Mouse (Mus musculus) liver, embryonic 14.5 days (tissue): ENCODE data around the gene Cavin2. TPM values are rescaled to one million over a fixed set of nuclear protein-coding genes. Genes with fewer than 3 reads are reported as not detected.

Source experiments
- ATAC-seq: fragments of 200-750 bp; cut with Nextera tagmentation; 2 replicates; pipeline ENCODE4 v1.8.0; 2017; ENCODE audit warnings: moderate number of reproducible peaks, mild to moderate bottlenecking, moderate library complexity; ENCODE audit not compliant: insufficient read depth
- DNase-seq, 3 experiments: peaks; one replicate each; pipeline ENCODE4 v3.0.0-alpha.2; 2012 to 2013; ENCODE audit warnings: low read depth in 3 of 3, low spot score in 3 of 3
- H3K27ac ChIP-seq: fragments of 300-500 bp; sonication (generic); 2 replicates; pipeline ENCODE4 v1.5.1; 2014; ENCODE audit warnings: moderate library complexity, mild to moderate bottlenecking, control low read depth, inconsistent platforms
- H3K27me3 ChIP-seq: fragments of 300-500 bp; sonication (generic); 2 replicates; pipeline ENCODE4 v1.6.1; 2014; ENCODE audit warnings: mild to moderate bottlenecking, low read length, moderate library complexity; ENCODE audit not compliant: control insufficient read depth, insufficient read depth
- H3K36me3 ChIP-seq: fragments of 300-500 bp; sonication (generic); replicated peaks from 2 replicates; pipeline ENCODE4 v1.6.1; 2014; ENCODE audit warnings: low read depth; ENCODE audit not compliant: control insufficient read depth, insufficient read depth
- H3K4me1 ChIP-seq, 2 experiments: fragments of 200-500 bp in 1 of 2; fragments of 300-500 bp in 1 of 2; sonication (generic) in 1 of 2; replicated peaks; 2 replicates each; pipeline ENCODE4 v1.6.1; 2012 to 2014; ENCODE audit warnings: antibody characterized with exemption in 1 of 2, inconsistent platforms in 1 of 2, low read length in 1 of 2; ENCODE audit not compliant: control insufficient read depth in 2 of 2, insufficient read depth in 2 of 2
- H3K4me2 ChIP-seq: fragments of 300-500 bp; sonication (generic); 2 replicates; pipeline ENCODE4 v1.6.1; 2014; ENCODE audit warnings: low read depth, mild to moderate bottlenecking, control low read depth, moderate library complexity
- H3K4me3 ChIP-seq, 2 experiments: fragments of 200-500 bp in 1 of 2; fragments of 300-500 bp in 1 of 2; sonication (generic) in 1 of 2; 2 replicates each; pipeline ENCODE4 v1.5.1; 2012 to 2014; ENCODE audit warnings: low read depth in 2 of 2, low read length in 2 of 2, mild to moderate bottlenecking in 2 of 2, control low read depth in 1 of 2, inconsistent platforms in 1 of 2, moderate library complexity in 1 of 2; ENCODE audit not compliant: insufficient read depth in 1 of 2
- H3K9ac ChIP-seq: fragments of 300-500 bp; sonication (generic); replicated peaks from 2 replicates; pipeline ENCODE4 v1.6.1; 2014; ENCODE audit warnings: mild to moderate bottlenecking, control low read depth, moderate library complexity
- H3K9me3 ChIP-seq: fragments of 300-500 bp; sonication (generic); 2 replicates; pipeline ENCODE4 v1.6.1; 2016; ENCODE audit warnings: low read length, mixed read lengths; ENCODE audit not compliant: control insufficient read depth
- CTCF ChIP-seq: IDR thresholded peaks from 2 replicates; pipeline ENCODE4 v1.5.1; 2016; ENCODE audit warnings: antibody characterized with exemption, low read depth, control low read depth
- EP300 ChIP-seq: IDR thresholded peaks from 2 replicates; pipeline ENCODE4 v1.6.1; 2016; ENCODE audit warnings: antibody characterized with exemption, low read depth
- whole genome bisulfite sequencing: fragments of 180-500 bp; shearing (Covaris S2); extraction: QIAGEN DNeasy Blood & Tissue Kit; methylation state at CpG from one replicate; pipeline ENCODE4 v1.1.7; 2014; ENCODE audit not compliant: insufficient replicate concordance; 5-methylcytosine and 5-hydroxymethylcytosine counted together
- polyA plus RNA-seq, 2 experiments: library from polyadenylated mRNA; depleted of rRNA in 1 of 2; stranded (reverse) in 1 of 2; unstranded in 1 of 2; fragments of >200 nt; fragmentation: Nextera tagmentation in 1 of 2; extraction: Ambion mirVana in 1 of 2; gene quantifications; 2 replicates each; pipeline versions ENCODE4 v1.2.1 to v1.2.3; 2012 to 2014

Gene Cavin2
- polyA plus RNA-seq, 2 experiments = 10.3 to 22.7 TPM

- Histone ChIP-seq H3K27ac (no peak overlapping the region), H3K9ac (no peak overlapping the region), H3K4me1 (no peaks in the 10 kb centered on the region), H3K36me3 (no peaks in the 10 kb centered on the region), H3K4me2 (no peak overlapping the region), H3K9me3 (no peaks in the 10 kb centered on the region), H3K4me3 (no peak overlapping the region), H3K27me3 (no peaks in the 10 kb centered on the region)
- no peak for TF ChIP-seq EP300
- TF ChIP-seq CTCF = no peak
- 52% methylated on average over 7 of the region's 7 CpGs for WGBS
- ATAC-seq = no peak
- DNase-seq = no peak
These were observed 60.5 kb downstream of the Cavin2 start for GRCm38 (mm10) chr1:51349291-51349967.

Other genes with a start within 250 kb of the Cavin2 start
- 2.7 and 4.4 TPM in 2 replicates for gene Nabp1, start 189.3 kb downstream of the Cavin2 start, polyA plus RNA-seq (2012; rRNA removed)
- gene Nabp1, start 189.3 kb downstream of the Cavin2 start, polyA plus RNA-seq (2014; fragmentation: Nextera tagmentation; extraction: Ambion mirVana) = 4.1 and 4.8 TPM in 2 replicates